Mouse (Mus musculus): ENCODE measurements around the gene Prkci. TPM values are rescaled to one million over a fixed set of nuclear protein-coding genes. Genes with fewer than 3 reads are reported as not detected.
A peak's percentile ranks its signal among the peaks of the same experiment; 100 is the strongest.

Gene Prkci
- total and polyA plus RNA-seq, 2 experiments: 4.4 to 11.6 TPM

- Histone ChIP-seq H3K27me3 (ENCODE audit: control insufficient read depth, insufficient read depth, low read length) (no peaks in the 10 kb centered on the region), H3K79me2 (ENCODE audit: control insufficient read depth, insufficient read depth, low read length) (peaks cover 5% of the 10 kb centered on the region; the same call in 1 of the 2 replicates), H3K36me3 (ENCODE audit: control insufficient read depth, insufficient read depth, low read length) (peaks cover 1% of the 10 kb centered on the region; the same call in 1 of the 2 replicates), H3K4me3 (ENCODE audit: insufficient read depth, low read depth, low read length) (peak overlapping the region; percentile 89), H3K4me1 (ENCODE audit: control insufficient read depth, insufficient read depth, low read length) (peaks cover 7% of the 10 kb centered on the region; the same call in 1 of the 2 replicates), H3K9ac (ENCODE audit: low read depth, low read length) (peak overlapping the region; percentile 81), H3K27ac (replicated peaks; ENCODE audit: insufficient read depth, low read depth, low read length) (peak overlapping the region; percentile 96)
- DNase-seq (ENCODE audit: extremely low read depth, low read depth, low spot score): peak; percentile 59
- no peak for TF ChIP-seq CTCF (IDR thresholded peaks at IDR 0.05; ENCODE audit: low read depth, low read length)
- 0 out of 2 replicates have a peak, but pooled peaks have one; percentile 27 for TF ChIP-seq POLR2A (IDR thresholded peaks at IDR 0.05; ENCODE audit: extremely low read depth, insufficient read depth, low read length)
- WGBS: under 1% methylated on average over 51 of the region's 58 CpGs
Observed at GRCm38 (mm10) chr3:31093627-31094351, 98.2 kb downstream of the Prkci start.

GRCm38 (mm10) chr3:31094531-31095178 lies 99.1 kb downstream of the Prkci start, which contains the start of gene Skil:
Skil (plus strand) TSS chr3:31095058.
- Histone ChIP-seq H3K27me3 (ENCODE audit: control insufficient read depth, insufficient read depth, low read length) (no peaks in the 10 kb centered on the region), H3K79me2 (ENCODE audit: control insufficient read depth, insufficient read depth, low read length) (peaks cover 8% of the 10 kb centered on the region; the same call in 1 of the 2 replicates), H3K36me3 (ENCODE audit: control insufficient read depth, insufficient read depth, low read length) (peaks cover 4% of the 10 kb centered on the region; the same call in 1 of the 2 replicates), H3K4me3 (ENCODE audit: insufficient read depth, low read depth, low read length) (peak within 1 kb of the TSS; percentile 89), H3K9ac (ENCODE audit: low read depth, low read length) (peak within 1 kb of the TSS; percentile 94), H3K4me1 (ENCODE audit: control insufficient read depth, insufficient read depth, low read length) (peaks cover 10% of the 10 kb centered on the region; the same call in 1 of the 2 replicates), H3K27ac (replicated peaks; ENCODE audit: insufficient read depth, low read depth, low read length) (peak within 1 kb of the TSS; percentile 96)
- TF ChIP-seq POLR2A (IDR thresholded peaks at IDR 0.05; ENCODE audit: extremely low read depth, insufficient read depth, low read length) (0 out of 2 replicates have a peak, but pooled peaks have one; percentile 55), CTCF (IDR thresholded peaks at IDR 0.05; ENCODE audit: low read depth, low read length) (no peak)
- peak; percentile 74 for DNase-seq (ENCODE audit: extremely low read depth, low read depth, low spot score)
- WGBS: 1% methylated on average over 55 of the region's 109 CpGs

- Histone ChIP-seq H3K36me3 (ENCODE audit: control insufficient read depth, insufficient read depth, low read length) (peaks cover 5% of the 10 kb centered on the region; the same call in 1 of the 2 replicates), H3K9ac (ENCODE audit: low read depth, low read length) (peak overlapping the region; percentile 94), H3K4me1 (ENCODE audit: control insufficient read depth, insufficient read depth, low read length) (peaks cover 10% of the 10 kb centered on the region; the same call in 1 of the 2 replicates), H3K27me3 (ENCODE audit: control insufficient read depth, insufficient read depth, low read length) (no peaks in the 10 kb centered on the region), H3K27ac (replicated peaks; ENCODE audit: insufficient read depth, low read depth, low read length) (peak overlapping the region; percentile 48), H3K4me3 (ENCODE audit: insufficient read depth, low read depth, low read length) (peak overlapping the region; percentile 63), H3K79me2 (ENCODE audit: control insufficient read depth, insufficient read depth, low read length) (peaks cover 8% of the 10 kb centered on the region; the same call in 1 of the 2 replicates)
- no peak for DNase-seq (ENCODE audit: extremely low read depth, low read depth, low spot score)
- TF ChIP-seq POLR2A (IDR thresholded peaks at IDR 0.05; ENCODE audit: extremely low read depth, insufficient read depth, low read length) (no peak), CTCF (IDR thresholded peaks at IDR 0.05; ENCODE audit: low read depth, low read length) (no peak)
- WGBS: 1% methylated on average over 39 of the region's 39 CpGs
Observed at GRCm38 (mm10) chr3:31095179-31095490, 99.6 kb downstream of the Prkci start.

- under 1% methylated on average over 33 of the region's 33 CpGs for WGBS
- TF ChIP-seq CTCF (IDR thresholded peaks at IDR 0.05; ENCODE audit: low read depth, low read length) (no peak), POLR2A (IDR thresholded peaks at IDR 0.05; ENCODE audit: extremely low read depth, insufficient read depth, low read length) (no peak)
- H3K27me3 ChIP-seq (ENCODE audit: control insufficient read depth, insufficient read depth, low read length): no peaks in the 10 kb centered on the region
- peak overlapping the region; percentile 63 for H3K4me3 ChIP-seq (ENCODE audit: insufficient read depth, low read depth, low read length)
- H3K27ac ChIP-seq (replicated peaks; ENCODE audit: insufficient read depth, low read depth, low read length): peak overlapping the region; percentile 48
- peak overlapping the region; percentile 94 for H3K9ac ChIP-seq (ENCODE audit: low read depth, low read length)
- DNase-seq (ENCODE audit: extremely low read depth, low read depth, low spot score): peak; percentile 61
- H3K36me3 ChIP-seq (ENCODE audit: control insufficient read depth, insufficient read depth, low read length): peaks cover 5% of the 10 kb centered on the region; the same call in 1 of the 2 replicates
- peaks cover 10% of the 10 kb centered on the region; the same call in 1 of the 2 replicates for H3K4me1 ChIP-seq (ENCODE audit: control insufficient read depth, insufficient read depth, low read length)
- H3K79me2 ChIP-seq (ENCODE audit: control insufficient read depth, insufficient read depth, low read length): peaks cover 8% of the 10 kb centered on the region; the same call in 1 of the 2 replicates
Observed at GRCm38 (mm10) chr3:31095491-31096154, 100.1 kb downstream of the Prkci start.

All from liver, adult 2 months (tissue).